Mouse (Mus musculus) CD4-positive, CD25-positive, alpha-beta regulatory T cell, adult 4 months (primary cell): ENCODE data around the gene Lrrc15. TPM values are rescaled to one million over a fixed set of nuclear protein-coding genes. Genes with fewer than 3 reads are reported as not detected.
A peak's percentile ranks its signal among the peaks of the same experiment; 100 is the strongest.

ENCODE experiments used
- ATAC-seq: one replicate; pipeline ENCODE4 v1.8.0; 2017
- polyA plus RNA-seq, 2 experiments: library from polyadenylated mRNA; unstranded; fragments of 100-300 nt; shearing (Covaris generic); gene quantifications; one replicate each; pipeline ENCODE4 v1.2.1; 2017

Lrrc15 gene
- polyA plus RNA-seq, 2 experiments from 2014 or later, result not detected

DNA sequence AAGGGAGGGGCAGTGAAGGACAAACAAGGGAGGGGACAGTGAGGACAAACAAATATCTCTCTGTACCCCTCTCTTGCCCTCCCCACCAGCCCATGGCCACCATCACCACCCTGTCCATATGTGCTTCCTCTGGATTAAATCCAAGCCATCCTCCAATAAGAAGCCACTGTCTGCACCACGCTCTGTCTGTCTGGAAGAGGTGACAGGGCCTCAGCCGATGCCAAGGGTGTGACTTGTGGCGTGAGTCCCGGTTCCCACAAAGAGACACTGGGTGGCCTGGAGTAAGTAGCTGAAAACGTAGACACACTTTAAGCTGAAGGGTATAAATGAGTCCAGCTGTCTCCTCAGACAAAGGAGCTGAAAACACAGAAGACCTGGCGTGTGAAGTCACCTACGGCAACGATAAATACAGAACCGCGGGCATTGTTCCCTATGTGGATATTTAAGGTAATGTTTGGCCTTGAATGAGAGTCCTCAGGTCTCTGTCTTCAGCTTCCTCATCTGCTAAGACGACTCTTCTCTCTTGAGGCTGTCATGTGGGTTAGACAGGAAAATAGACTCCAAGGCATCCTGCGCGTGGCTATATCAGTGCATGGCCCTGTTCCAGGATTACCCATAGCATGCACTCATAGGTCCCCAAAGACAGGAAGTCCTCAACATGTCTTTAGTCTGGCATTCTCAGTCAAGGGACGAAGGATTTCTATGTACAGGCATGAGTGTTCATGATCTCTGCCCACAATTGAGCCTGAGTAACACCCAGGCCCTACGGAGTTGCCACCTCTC, 7.3 kb downstream of the Lrrc15 start:
- no peak for ATAC-seq

DNA sequence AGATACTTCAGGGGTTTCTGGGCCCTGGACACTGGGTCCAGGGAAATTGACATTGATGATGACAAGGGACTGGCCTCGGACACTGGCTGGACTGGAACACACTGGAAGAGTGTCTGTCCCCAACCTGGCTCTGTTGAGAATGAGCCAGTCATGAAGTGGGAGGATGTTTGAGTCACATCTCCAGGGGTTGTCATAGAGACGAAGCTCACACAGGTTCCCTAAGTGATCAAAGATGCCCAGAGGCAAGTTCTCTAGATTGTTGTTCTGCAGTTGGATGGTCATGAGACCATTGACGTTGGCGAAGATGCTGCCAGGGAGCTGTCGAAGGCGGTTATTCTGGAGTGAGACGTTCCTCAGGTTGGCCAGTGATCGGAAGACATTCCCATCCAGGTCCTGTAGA, 10.0 kb downstream of the Lrrc15 start:
- ATAC-seq, result no peak

DNA sequence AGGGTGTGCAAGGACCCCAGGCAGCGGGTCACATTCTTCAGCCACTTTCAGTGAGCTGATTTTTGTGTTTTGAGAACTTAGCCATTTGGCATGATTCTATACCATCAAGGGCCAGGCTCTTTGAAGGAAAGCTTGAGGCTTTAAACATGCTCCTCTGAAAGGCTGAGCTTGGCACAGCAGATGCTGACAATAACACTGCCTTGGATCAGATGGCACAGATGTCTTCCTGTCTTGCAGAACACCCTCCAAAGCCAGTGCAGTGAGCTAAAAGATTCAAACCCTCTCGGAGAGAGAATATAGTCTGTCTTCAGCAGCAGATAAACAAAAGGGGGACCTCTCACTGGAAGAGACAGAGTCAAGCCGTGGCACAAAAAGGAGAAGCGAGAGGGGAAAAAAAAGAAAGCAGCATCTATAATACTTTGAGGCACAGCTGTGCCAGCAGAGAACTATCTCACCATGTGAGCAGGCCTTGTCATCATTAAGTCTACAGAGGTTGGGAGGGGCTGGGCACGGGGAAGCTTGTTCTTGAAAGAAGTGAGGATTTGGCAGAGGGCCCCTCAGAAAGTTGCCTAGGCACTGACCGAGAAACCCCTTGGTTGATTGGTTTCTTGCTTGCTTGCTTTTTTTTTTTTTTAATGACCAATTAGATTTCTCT, 11.0 kb downstream of the Lrrc15 start:
- ATAC-seq, result no peak

DNA sequence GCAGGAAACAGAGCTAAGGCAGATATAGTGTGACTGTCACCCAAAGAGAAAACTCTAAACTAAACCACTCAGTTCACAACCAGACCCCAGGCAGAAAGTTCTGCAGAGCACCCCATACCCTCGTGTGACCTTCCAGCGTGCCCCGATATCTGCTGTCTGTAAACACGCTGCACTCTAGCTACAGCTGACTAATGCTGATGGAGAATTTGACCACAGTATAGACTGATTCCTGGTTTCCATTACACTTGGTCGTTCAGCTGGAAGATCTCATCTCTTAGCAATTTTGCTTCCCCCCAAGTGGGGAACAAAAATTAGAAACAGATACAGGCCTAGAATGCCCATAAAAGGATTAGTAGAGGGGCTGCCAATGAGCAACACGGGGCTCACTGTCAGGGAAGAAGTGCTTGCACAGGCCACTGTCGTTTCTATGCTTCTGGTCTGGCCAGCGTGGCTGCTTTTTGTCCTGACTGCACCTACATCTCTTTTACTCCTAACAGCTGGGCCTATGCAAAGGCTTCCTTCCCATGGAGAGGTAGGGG, 11.8 kb downstream of the Lrrc15 start:
- no peak for ATAC-seq

DNA sequence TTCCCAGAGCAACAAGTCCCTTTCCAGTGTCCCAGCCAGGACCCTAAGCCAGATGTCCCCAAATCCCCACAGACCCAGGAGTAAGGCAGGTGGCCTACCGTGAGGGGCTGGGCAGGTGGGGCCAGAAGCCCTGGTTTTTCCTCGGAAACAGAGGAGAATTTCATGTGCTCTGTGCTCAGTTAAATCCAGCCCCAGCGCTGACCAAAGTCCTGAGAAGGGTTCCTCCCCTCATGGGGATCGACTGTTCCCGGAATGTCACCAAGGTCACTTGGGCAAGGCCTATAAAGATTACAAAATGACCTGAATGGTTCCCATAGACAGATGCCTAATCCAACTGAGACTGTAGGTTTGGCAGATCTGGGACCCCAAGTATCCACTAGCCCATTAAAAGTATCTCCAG, 15.7 kb downstream of the Lrrc15 start, which contains the start of gene Cpn2:
Gene Cpn2 (minus strand): TSS at position 141 of the 400 bp plus-strand sequence.
- no peak for ATAC-seq

DNA sequence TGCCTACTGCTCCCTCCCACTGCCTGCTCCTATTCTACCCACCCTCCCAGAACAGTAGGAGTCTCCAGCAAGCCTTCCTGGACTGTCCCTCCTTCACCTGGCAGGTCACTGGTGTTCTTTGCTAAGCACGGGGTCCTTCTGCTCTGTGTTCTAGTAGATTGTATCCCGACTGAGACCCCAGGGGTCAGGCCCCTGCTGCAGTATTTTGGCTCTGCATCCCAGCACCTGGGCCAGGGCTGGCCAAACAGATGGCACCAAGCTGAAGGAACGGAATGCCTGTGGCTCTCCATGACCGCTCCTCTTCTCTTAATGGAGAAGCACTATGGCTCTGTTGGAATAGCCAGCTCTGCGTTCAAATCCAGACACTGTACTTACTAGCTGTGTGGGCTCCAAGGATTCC, 16.5 kb downstream of the Lrrc15 start:
- ATAC-seq, result no peak

DNA sequence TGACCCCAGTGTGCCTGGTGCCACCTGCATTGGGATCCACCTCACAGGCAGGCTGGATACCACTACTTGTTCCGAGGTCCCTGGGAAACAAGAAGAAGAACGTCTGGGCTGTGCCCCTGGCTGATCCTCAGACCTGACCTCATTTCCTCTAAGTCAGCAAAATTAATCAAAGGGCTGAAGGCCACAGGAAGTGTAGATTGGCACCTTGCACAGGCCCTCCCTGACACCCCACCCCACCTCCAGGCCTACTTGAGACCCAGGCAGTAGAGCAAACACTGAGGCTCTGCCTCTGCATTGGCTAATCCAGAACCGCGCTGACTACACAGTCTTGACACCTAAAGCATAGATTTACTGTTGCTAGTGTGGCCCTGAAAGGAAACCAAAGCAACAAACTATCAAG, 17.4 kb downstream of the Lrrc15 start:
- ATAC-seq, result no peak

DNA sequence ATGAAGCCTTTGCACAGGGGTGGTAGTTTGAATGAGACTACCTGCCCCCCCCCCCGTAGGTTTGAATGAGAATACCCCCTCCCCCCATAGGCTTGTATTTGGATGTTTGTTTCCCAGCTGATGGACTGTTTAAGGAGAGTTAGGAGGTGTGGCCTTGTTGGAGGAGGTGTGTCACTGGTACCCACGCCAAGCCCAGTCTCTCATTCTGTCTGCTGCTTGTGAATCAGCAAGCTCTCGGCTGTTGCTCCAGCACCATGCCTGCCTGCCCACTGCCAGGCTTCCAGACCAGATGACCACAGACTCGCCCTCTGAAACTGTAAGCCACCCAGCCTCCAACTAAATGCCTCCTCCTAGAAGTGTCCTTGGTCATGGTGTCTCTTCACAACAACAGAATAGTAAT, 19.9 kb downstream of the Lrrc15 start:
- no peak for ATAC-seq

DNA sequence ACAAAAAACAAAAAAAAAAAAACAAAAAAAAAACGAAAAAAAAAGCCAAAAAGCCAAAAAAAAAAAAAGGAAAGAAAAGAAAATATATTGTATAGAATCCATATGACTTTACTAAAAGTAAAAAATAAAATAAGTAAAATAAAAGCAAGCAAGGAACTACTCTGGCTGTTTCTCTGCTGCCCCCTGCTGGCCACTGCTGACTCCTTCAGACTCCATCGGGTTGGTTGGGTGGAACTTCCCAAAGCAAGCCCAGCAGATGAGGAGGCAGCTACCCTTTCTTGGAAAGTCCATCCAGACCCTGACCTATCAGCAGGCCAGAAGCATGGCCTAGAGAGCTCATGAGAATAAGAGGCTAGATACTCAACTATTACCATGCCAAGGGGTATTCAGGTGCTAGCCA, 20.4 kb downstream of the Lrrc15 start:
- ATAC-seq, result peak; percentile 63

DNA sequence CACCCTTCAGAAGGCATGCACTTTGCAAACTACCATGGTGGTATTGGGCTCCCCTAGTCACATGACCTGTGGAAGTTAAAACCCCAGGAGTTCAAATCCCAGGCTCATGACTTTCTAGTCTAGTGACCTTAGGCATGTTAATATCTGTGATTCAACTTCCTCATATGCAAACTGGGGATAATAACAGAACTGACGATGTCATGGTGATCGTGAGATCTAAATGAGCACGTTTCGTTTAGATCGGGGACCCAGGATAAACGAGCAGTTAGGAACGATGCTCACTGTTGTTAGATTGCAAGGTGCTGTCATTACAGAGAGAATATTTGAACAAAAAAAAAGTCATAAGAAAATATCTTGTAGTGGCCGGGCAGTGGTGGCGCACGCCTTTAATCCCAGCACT, 20.9 kb downstream of the Lrrc15 start:
- ATAC-seq, result no peak

DNA sequence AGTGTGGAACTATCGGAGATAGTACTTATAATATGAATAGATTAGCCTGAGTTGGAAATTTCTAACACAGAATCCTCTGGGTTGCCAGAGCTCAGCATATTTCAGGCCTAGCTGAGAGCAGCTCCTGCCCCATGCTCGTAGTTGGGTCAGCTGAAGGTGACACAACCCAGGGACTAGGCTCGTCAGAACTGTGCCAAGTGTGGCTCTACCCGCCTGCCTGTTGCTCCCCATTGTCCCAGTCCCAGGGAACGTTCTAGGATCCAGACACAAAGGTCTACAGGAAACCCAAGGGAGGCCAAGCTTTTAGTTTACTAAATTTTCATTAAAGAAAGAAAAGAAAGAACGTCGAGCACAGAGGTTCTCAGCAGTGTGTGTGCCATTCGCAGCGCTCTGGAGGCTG, 21.7 kb downstream of the Lrrc15 start:
- ATAC-seq, result no peak

DNA sequence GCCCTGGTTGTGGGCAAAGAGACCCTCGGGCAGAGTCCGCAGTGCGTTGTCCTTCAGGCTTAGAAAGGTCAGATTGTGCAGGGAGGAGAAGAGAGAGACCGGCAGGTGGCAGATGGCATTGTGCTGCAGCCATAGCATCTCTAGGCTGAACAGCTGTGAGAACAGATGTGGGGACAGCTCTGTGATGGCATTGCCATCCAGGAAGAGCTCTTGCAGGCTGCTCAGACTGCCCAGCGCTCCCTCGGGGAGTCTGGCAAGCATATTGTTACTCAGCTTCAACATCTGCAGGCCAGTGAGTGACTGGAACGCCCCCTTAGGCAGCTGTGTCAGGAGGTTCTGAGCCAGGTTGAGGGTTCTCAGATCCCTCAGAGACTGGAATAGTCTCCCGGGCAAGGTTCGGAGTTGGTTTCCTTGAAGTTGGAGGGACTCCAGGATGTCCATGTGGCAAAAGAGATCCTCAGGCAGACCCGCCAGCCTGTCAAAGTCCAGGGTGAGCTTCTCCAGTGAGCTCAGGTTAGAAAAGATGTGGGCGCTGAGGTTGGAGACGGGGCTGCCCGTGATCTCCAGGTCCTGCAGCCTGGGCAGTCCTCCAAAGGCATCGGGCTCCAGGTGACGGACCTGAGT, 22.9 kb downstream of the Lrrc15 start:
- no peak for ATAC-seq

DNA sequence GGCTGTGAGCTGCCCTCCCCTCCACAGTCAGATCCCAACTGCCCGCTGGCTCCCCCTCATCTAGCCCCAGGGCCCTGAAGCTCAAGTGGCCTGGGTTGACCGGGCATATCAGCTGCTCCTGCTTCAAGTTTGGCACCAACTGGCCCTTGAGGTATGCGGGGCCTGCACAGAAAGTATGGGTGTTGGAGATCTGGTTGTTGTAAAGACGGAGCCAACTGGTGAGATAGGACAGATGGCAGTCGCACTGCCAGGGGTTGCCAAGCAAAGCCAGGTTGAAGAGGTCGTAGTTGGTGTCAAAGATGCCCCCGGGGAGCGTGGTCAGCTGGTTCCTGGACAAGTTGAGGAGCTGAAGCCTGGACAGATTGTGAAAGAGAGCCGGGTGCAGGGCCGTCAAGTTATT, 23.6 kb downstream of the Lrrc15 start:
- no peak for ATAC-seq

DNA sequence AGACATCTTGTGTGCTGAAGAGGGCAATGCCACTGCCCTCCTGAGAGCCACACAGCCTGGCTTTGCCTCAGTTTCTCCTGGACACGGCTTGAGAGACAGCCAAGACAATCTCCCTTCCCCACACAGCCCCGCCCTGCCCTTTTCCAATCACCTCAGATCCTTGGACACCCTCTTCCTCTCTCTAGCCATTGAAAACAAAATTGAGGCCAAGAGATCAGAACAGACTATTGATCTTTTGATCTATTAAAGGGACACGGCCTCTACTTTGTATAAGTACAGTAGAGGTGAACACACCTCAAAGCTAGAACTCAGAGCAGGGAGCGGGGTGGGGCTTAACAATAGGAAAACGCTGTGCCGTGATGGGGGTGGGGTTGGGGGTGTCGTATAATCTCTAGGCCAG, 24.6 kb downstream of the Lrrc15 start:
- ATAC-seq, result no peak

DNA sequence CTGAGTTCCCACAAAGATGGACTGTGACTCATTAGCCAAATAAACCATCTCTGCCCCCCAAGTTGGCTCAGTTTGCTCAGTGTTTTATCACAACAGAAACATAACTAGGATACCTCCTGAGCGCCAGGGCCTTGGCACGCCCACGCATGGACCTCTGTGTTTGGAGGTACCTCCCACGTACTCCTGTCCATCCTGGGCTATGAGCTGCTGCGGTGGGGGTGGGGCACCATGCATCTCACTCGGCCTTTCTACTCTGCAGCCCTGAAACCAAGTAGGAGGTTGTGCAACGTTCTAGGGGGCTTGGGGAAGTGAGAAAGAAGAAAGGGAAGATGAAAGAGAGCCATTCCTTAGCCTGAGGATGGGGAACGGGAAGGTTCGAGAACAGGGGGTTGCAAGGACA, 25.3 kb downstream of the Lrrc15 start:
- no peak for ATAC-seq

DNA sequence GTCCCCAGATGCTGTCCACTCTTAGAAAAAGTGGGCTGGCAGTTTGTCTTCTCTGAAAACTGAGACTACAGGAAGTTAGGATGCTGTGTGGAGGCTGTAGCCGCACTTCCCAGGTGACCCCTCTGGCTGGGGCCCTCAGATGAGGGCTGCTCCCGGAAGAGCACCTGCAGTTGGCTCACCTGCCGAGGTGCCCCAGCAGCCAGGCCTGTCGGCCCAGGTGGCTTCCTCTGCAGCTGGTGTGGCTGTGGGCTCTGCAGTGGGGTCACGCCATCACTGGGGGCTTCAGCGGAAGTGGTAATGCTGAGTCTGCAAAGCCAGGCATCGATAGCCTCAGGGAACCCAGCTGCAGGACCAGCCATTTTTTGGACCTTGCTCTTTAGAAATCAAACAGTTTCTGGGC, 28.0 kb downstream of the Lrrc15 start:
- no peak for ATAC-seq

DNA sequence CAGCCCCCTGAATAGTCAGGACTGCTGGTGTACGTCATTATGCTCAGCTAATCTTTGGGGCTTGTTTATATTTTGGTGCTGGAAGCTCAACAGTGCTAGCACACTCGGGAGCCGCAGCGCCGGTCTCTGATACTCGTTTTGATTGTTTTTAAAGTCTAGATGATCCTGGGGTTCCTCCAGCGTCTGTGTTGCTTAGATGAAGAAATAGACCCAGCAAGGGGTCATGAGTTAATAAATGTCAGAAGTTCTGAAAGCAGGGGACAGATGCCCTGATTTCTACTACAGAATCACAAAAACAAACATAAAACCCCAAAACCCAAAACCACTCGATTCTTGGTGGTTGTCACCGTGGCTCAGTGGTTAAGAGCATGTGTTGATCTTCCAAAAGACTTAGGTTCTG, 29.2 kb downstream of the Lrrc15 start:
- ATAC-seq, result no peak

DNA sequence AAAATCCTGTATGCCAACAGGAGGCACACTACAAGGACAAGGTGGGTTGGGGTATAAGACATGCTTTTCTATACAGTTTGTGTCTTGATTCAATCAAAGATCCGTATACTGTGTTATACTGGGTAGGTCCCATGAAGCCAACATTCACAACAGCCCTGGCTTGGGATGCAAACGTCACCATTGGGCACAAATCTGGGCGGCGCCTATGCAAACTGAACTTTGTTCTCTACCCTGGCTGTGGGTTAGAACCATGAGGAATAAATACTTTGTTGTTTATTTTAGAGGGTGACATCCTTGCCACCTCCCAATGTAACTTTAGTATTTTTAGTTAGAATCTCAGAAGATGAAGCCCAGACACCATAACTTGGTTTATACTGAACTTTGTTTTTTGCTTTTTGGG, 29.7 kb downstream of the Lrrc15 start:
- no peak for ATAC-seq

DNA sequence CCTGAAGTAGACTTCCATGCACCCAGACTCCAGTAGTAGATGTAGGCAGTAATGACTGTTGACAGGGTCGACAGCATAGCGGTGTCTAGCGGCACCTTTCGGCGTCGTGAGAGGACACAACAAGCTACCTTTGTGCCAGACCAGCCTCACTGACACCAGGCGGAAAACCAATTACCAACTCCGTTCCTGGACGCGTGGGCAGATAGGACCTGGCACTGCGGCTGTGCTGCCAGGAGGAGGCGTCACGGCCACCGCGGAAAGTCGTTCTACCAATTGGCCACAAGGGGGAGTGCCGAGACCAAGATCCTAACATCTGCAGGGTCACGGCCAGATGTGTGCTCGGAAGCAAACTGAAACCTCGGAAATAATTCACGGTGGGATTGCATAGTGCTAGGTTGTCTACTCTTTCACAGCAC, 31.0 kb downstream of the Lrrc15 start:
- ATAC-seq, result peak; percentile 97

DNA sequence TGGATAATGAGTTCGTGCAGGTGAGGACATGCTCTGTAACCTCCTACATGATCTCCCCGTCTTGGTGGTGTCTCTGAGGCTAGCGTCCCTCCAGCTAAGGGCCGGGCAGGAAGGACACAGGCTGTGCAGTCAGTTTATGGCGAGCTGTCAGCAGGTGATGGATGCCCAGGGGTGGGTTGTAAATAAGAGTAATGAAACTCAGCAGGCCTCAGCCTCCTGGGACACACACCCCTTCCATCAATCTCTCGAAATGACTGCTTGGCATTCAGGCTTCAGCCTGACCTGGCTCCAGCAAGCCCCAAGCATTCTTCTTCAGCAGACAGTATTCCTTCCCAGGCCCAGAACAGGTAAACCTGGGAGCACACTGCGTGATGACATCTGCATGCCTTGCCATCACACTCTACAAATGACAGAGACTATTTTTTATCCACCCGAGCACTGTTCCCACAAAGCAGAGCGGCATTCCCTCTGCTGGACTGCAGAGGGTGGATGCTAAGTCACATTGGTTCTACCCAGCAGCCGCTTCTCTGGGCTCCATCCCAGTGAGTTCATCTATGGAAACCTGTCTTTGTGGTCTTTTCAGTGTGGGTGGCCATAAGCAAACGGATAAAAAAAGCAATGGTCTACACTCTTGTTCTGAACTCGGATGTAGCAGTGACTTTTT, 38.9 kb downstream of the Lrrc15 start:
- ATAC-seq, result no peak

DNA sequence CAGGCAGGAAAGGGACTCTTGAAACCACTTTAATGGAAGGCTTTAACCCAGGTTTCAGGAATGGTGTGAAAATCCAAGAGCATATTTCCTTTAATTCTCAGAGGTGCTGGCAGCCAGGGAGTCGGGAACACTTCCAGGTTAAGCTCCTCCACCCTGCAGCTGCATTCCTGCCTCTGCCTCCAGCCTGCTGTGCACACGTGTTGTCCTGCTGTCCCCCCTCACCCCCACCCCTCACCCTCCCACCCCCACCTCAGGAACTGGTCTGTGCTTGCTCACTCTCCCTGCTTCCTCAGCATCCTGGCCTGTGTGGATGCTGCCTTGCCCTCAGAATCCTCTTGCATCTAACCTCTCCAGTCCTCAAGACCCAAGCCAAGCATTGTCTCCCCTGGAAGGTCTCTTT, 41.4 kb downstream of the Lrrc15 start:
- no peak for ATAC-seq

DNA sequence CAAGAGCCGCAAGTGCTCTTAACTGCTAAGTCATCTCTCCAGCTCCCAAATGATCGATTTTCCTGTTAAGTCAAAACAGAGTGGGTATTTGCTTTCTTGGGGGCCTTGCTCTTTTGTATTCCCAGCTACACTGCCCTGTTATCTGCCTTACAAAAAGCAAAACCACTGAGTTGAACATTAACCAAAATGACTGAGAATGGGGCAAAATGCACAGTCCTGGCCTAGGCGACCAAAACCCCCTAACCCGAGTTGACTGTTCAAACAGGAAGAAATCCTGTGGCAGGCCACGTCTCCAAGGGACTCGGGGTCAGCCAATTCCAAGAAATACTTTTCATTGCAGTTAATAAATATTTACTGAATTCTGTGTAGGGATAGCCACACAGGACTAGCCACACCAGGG, 44.3 kb downstream of the Lrrc15 start:
- no peak for ATAC-seq

DNA sequence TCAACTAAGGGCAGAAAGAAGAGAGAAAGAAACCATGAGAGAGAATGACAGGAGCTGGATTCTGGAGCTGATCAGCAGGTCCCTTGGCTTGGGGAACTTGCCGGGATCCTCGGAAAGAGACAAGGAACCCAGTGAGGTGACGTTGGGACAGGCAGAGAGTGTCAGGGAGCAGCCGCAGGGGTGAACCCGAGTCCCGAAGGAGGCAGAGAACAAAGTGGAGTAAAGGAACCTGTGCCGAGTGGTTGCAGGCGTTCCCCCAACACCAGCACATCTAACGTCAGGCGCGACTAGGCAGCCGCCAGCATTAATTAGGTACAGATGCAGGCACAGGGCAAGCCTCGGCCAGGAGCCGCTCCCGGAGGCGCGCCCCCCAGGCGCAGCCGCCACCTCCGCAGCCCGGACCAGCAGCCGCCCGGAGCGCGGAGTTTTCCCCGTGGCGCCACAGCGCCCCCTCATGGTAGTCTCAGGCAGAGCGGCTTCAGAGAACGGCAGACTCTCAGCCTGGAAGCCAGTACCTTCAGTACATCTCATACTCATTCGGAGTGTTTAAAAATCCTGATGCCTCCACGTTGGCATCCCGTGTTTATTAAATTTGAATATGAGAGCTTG, 46.9 kb downstream of the Lrrc15 start:
- peak; percentile 78 for ATAC-seq
